Mouse (Mus musculus) midbrain, embryonic 16.5 days (tissue): ENCODE results near the gene Pip4k2a. TPM values are rescaled to one million over a fixed set of nuclear protein-coding genes. Genes with fewer than 3 reads are reported as not detected.
A peak's percentile ranks its signal among the peaks of the same experiment; 100 is the strongest.

Source experiments
- ATAC-seq: fragments of 200-750 bp; cut with Nextera tagmentation; 2 replicates; pipeline ENCODE4 v1.8.0; 2017; ENCODE audit warnings: moderate TSS enrichment
- H3K27ac ChIP-seq: fragments of 300-500 bp; sonication (generic); 2 replicates; pipeline ENCODE4 v1.5.1; 2014; ENCODE audit warnings: mild to moderate bottlenecking, low read length, mixed read lengths
- H3K27me3 ChIP-seq: fragments of 300-500 bp; sonication (generic); 2 replicates; pipeline ENCODE4 v1.6.1; 2014; ENCODE audit warnings: low read depth, low read length, mixed read lengths; ENCODE audit not compliant: control insufficient read depth, insufficient read depth
- H3K36me3 ChIP-seq: fragments of 300-500 bp; sonication (generic); 2 replicates; pipeline ENCODE4 v1.6.1; 2014; ENCODE audit warnings: mild to moderate bottlenecking, low read length, moderate library complexity, mixed read lengths; ENCODE audit not compliant: control insufficient read depth, insufficient read depth
- H3K4me1 ChIP-seq: fragments of 300-500 bp; sonication (generic); 2 replicates; pipeline ENCODE4 v1.6.1; 2014; ENCODE audit warnings: mild to moderate bottlenecking, low read length, mixed read lengths; ENCODE audit not compliant: control insufficient read depth, insufficient read depth
- H3K4me2 ChIP-seq: fragments of 300-500 bp; sonication (generic); 2 replicates; pipeline ENCODE4 v1.6.1; 2014; ENCODE audit warnings: mild to moderate bottlenecking, low read length, mixed read lengths
- H3K4me3 ChIP-seq: fragments of 300-500 bp; sonication (generic); 2 replicates; pipeline ENCODE4 v1.5.1; 2014; ENCODE audit warnings: low read depth, mild to moderate bottlenecking, low read length, moderate library complexity, mixed read lengths
- H3K9ac ChIP-seq: fragments of 300-500 bp; sonication (generic); 2 replicates; pipeline ENCODE4 v1.6.1; 2014; ENCODE audit warnings: low read depth, low read length, mixed read lengths
- H3K9me3 ChIP-seq: fragments of 300-500 bp; sonication (generic); replicated peaks from 2 replicates; pipeline ENCODE4 v1.6.1; 2014; ENCODE audit warnings: mild to moderate bottlenecking, low read length, mixed read lengths; ENCODE audit not compliant: control insufficient read depth, poor library complexity, severe bottlenecking
- WGBS: fragments of 180-500 bp; shearing (Covaris S2); extraction: QIAGEN DNeasy Blood & Tissue Kit; methylation state at CpG from one replicate; pipeline ENCODE4 v1.1.7; 2014; 5-methylcytosine and 5-hydroxymethylcytosine counted together
- polyA plus RNA-seq: library from polyadenylated mRNA; unstranded; fragments of >200 nt; fragmentation: Nextera tagmentation; extraction: Ambion mirVana; gene quantifications from 2 replicates; pipeline ENCODE4 v1.2.1, GENCODE M21; 2015

Gene Pip4k2a
- polyA plus RNA-seq, 1 experiment from 2014 or later: 10.0 TPM

- ATAC-seq: peak; percentile 60; the same call in 1 of the 2 replicates
- WGBS: 67% methylated on average over 11 of the region's 11 CpGs
- Histone ChIP-seq H3K36me3 (no peaks in the 10 kb centered on the region), H3K27ac (no peak overlapping the region), H3K4me3 (no peak overlapping the region), H3K4me1 (no peaks in the 10 kb centered on the region), H3K9ac (no peak overlapping the region), H3K4me2 (no peak overlapping the region), H3K27me3 (no peaks in the 10 kb centered on the region), H3K9me3 (no peaks in the 10 kb centered on the region)
These were observed 107.5 kb downstream of the Pip4k2a start for GRCm38 (mm10) chr2:18890227-18891001.

- ATAC-seq: no peak
- Histone ChIP-seq H3K4me3 (no peak overlapping the region), H3K4me2 (no peak overlapping the region), H3K36me3 (no peaks in the 10 kb centered on the region), H3K4me1 (no peaks in the 10 kb centered on the region), H3K9me3 (no peaks in the 10 kb centered on the region), H3K27ac (no peak overlapping the region), H3K27me3 (no peaks in the 10 kb centered on the region), H3K9ac (no peak overlapping the region)
- 84% methylated on average over 3 of the region's 3 CpGs for WGBS
These were observed 113.6 kb downstream of the Pip4k2a start for GRCm38 (mm10) chr2:18884277-18884676.

GRCm38 (mm10) chr2:18874626-18875025 is 123.3 kb downstream of the Pip4k2a start:
- Histone ChIP-seq H3K36me3 (0 out of 2 replicates have a peak, but pooled peaks cover 2% of the 10 kb centered on the region), H3K4me1 (no peaks in the 10 kb centered on the region), H3K4me2 (no peak overlapping the region), H3K9me3 (no peaks in the 10 kb centered on the region), H3K4me3 (no peak overlapping the region), H3K9ac (no peak overlapping the region), H3K27me3 (no peaks in the 10 kb centered on the region), H3K27ac (no peak overlapping the region)
- 90% methylated on average over 7 of the region's 7 CpGs for WGBS
- no peak for ATAC-seq

- Histone ChIP-seq H3K27ac (no peak overlapping the region), H3K9ac (no peak overlapping the region), H3K27me3 (no peaks in the 10 kb centered on the region), H3K4me3 (no peak overlapping the region), H3K36me3 (0 out of 2 replicates have a peak, but pooled peaks cover 2% of the 10 kb centered on the region), H3K4me2 (no peak overlapping the region), H3K4me1 (no peaks in the 10 kb centered on the region), H3K9me3 (no peaks in the 10 kb centered on the region)
- 92% methylated on average over 8 of the region's 8 CpGs for WGBS
- no peak for ATAC-seq
These were observed 123.9 kb downstream of the Pip4k2a start for GRCm38 (mm10) chr2:18874063-18874462.

DNA sequence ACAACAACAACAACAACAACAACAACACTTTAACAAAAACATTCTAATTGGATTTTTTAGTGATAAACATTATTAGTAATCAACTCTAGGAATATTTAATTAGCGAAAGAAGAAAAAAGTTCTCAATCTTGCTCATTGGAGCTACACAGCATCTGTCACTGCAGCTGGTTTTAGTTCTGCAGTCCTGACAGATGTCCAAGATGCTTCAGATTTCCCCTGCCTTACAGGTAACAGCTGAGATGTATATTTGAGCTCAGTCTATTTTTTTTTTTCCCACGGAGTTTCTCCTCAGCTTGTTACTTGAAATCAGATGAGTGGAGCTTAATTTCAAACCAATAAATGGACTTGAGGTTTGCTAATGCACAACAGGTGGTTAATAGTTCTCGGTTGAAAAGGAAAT is 124.5 kb downstream of the Pip4k2a start:
- no peak overlapping the region for H3K4me3 ChIP-seq
- ATAC-seq: no peak
- H3K36me3 ChIP-seq: 0 out of 2 replicates have a peak, but pooled peaks cover 2% of the 10 kb centered on the region
- H3K9ac ChIP-seq: no peak overlapping the region
- H3K27ac ChIP-seq: no peak overlapping the region
- 79% methylated on average over 3 of the region's 3 CpGs for WGBS
- no peaks in the 10 kb centered on the region for H3K9me3 ChIP-seq
- H3K4me1 ChIP-seq: no peaks in the 10 kb centered on the region
- H3K4me2 ChIP-seq: no peak overlapping the region
- no peaks in the 10 kb centered on the region for H3K27me3 ChIP-seq

DNA sequence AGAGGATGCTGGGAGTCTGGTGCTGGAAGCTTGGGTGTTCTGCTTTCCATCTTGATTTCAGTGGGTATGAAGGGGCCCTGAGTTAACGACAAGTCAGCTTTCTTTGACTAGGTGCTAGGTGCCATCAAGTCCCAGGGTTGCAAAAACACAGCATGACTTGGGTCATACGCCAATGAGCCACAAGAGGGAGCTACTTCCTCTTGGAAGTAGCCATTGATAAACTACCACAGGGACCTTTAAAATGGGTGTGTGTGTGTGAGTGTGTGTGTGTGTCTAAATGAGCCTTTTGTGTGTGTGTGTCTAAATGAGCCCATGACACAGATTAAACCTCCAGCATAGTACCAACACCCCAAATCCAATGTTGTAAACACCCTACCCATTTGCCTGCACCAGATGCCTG is 125.1 kb downstream of the Pip4k2a start:
- Histone ChIP-seq H3K27ac (no peak overlapping the region), H3K4me1 (no peaks in the 10 kb centered on the region), H3K4me2 (no peak overlapping the region), H3K9me3 (no peaks in the 10 kb centered on the region), H3K36me3 (0 out of 2 replicates have a peak, but pooled peaks cover 2% of the 10 kb centered on the region), H3K4me3 (no peak overlapping the region), H3K9ac (no peak overlapping the region), H3K27me3 (no peaks in the 10 kb centered on the region)
- no peak for ATAC-seq
- 19% methylated on average over 2 of the region's 2 CpGs for WGBS

- no peak overlapping the region for H3K27ac ChIP-seq
- H3K9me3 ChIP-seq: no peaks in the 10 kb centered on the region
- WGBS: 99% methylated on average over 3 of the region's 3 CpGs
- no peak for ATAC-seq
- H3K4me3 ChIP-seq: no peak overlapping the region
- 0 out of 2 replicates have a peak, but pooled peaks cover 2% of the 10 kb centered on the region for H3K36me3 ChIP-seq
- H3K9ac ChIP-seq: no peak overlapping the region
- no peaks in the 10 kb centered on the region for H3K27me3 ChIP-seq
- no peaks in the 10 kb centered on the region for H3K4me1 ChIP-seq
- H3K4me2 ChIP-seq: no peak overlapping the region
These were observed 126.8 kb downstream of the Pip4k2a start for GRCm38 (mm10) chr2:18871087-18871486.

DNA sequence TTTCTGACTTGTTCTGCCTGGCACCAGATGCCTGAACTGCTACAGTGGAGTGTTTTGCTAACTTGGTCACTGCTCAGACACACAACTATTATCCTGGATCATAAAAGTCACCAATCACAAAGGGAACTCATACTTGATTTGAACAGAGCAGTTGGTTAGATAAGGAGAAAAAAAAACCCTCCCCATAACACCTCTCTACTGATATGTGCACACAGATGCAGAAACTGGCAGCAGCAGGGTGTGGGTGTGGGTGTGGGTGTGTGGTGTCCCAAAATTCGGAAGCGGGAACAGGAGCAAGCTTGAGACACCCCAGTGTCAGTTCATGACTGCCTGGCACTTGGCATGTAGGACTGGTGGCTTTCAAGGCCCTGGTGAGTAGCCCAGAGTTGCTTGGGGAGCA is 130.9 kb downstream of the Pip4k2a start:
- Histone ChIP-seq H3K36me3 (no peaks in the 10 kb centered on the region; the same call in 1 of the 2 replicates), H3K27ac (no peak overlapping the region), H3K4me3 (no peak overlapping the region), H3K9ac (no peak overlapping the region), H3K4me2 (no peak overlapping the region), H3K9me3 (no peaks in the 10 kb centered on the region), H3K27me3 (no peaks in the 10 kb centered on the region), H3K4me1 (no peaks in the 10 kb centered on the region)
- ATAC-seq: no peak
- 90% methylated on average over 2 of the region's 2 CpGs for WGBS

- 88% methylated on average over 5 of the region's 5 CpGs for WGBS
- Histone ChIP-seq H3K27ac (no peak overlapping the region), H3K36me3 (no peaks in the 10 kb centered on the region; the same call in 1 of the 2 replicates), H3K9me3 (no peaks in the 10 kb centered on the region), H3K4me1 (peaks cover 6% of the 10 kb centered on the region), H3K4me3 (no peak overlapping the region), H3K4me2 (no peak overlapping the region), H3K27me3 (no peaks in the 10 kb centered on the region), H3K9ac (no peak overlapping the region)
- ATAC-seq: no peak
These were observed 133.2 kb downstream of the Pip4k2a start for GRCm38 (mm10) chr2:18864719-18865118.
